Mouse (Mus musculus): Measurements from ENCODE around the gene Bglap3. TPM values are rescaled to one million over a fixed set of nuclear protein-coding genes. Genes with fewer than 3 reads are reported as not detected.
"Not testable (repeated sequence)": the region's sequence is repeated elsewhere in the genome, so short reads cannot be mapped to it uniquely, and the experiment has no call there.

Bglap3 gene
- polyA plus RNA-seq, 1 experiment = not detected

GRCm38 (mm10) chr3:88408953-88409352 lies 36.4 kb upstream of the Bglap3 start:
- no peak overlapping the region for H3K27ac ChIP-seq (ENCODE audit: insufficient read depth, low read length)
- H3K4me3 ChIP-seq (ENCODE audit: insufficient read depth, low read length) = peak overlapping the region; percentile 59
- no peak for TF ChIP-seq CTCF (IDR thresholded peaks at IDR 0.05; ENCODE audit: borderline replicate concordance, insufficient read depth, low read length)
- no peak for TF ChIP-seq POLR2A (IDR thresholded peaks at IDR 0.05; ENCODE audit: low read depth, low read length)
- H3K4me1 ChIP-seq (ENCODE audit: control insufficient read depth, insufficient read depth, low read length) = peaks cover 16% of the 10 kb centered on the region; the same call in 1 of the 2 replicates

- no peak overlapping the region for H3K4me3 ChIP-seq (ENCODE audit: insufficient read depth, low read length)
- H3K27ac ChIP-seq (ENCODE audit: insufficient read depth, low read length) = no peak overlapping the region
- peaks cover 16% of the 10 kb centered on the region; the same call in 1 of the 2 replicates for H3K4me1 ChIP-seq (ENCODE audit: control insufficient read depth, insufficient read depth, low read length)
- TF ChIP-seq CTCF (IDR thresholded peaks at IDR 0.05; ENCODE audit: borderline replicate concordance, insufficient read depth, low read length) (no peak), POLR2A (IDR thresholded peaks at IDR 0.05; ENCODE audit: low read depth, low read length) (no peak)
Measured at GRCm38 (mm10) chr3:88407529-88407928, 35.0 kb upstream of the Bglap3 start.

- no peak overlapping the region for H3K4me3 ChIP-seq (ENCODE audit: insufficient read depth, low read length)
- peaks cover 16% of the 10 kb centered on the region; the same call in 1 of the 2 replicates for H3K4me1 ChIP-seq (ENCODE audit: control insufficient read depth, insufficient read depth, low read length)
- peak; percentile 66 for TF ChIP-seq CTCF (IDR thresholded peaks at IDR 0.05; ENCODE audit: borderline replicate concordance, insufficient read depth, low read length)
- TF ChIP-seq POLR2A (IDR thresholded peaks at IDR 0.05; ENCODE audit: low read depth, low read length) = no peak
- no peak overlapping the region for H3K27ac ChIP-seq (ENCODE audit: insufficient read depth, low read length)
Measured at GRCm38 (mm10) chr3:88407090-88407489, 34.5 kb upstream of the Bglap3 start.

DNA sequence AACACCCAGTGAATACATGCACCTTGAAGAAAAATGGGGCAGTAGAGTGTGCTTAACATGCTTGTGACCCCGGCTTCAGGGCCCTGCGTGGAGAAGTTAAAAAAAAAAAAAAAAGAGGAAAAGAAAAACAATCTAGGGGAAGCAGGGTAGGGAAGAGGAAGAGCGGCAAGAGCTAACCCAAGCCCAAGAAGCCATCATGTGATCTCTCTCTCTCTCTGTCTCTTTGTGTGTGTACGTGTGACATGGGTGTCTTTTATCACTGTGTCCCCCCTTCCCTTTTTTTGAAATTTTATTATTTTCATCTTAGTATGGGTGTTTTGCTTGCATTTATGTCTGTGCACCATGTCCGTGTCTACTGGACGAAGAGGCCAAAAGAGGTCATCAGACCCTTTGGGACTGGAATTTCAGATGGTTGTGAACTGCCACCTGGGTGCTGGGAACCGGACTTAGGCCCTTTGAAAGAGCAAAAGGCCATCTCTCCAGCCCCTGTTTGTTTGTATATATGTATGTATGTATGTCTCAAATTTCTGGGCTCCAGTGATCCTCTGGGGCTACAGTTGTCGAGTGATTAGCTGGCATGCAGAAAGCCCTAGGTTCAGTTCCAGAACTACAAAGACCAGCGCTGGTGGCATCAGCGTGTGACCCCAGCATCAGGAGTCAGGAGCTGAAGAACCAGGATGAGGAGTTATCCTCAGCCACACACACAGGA lies 31.1 kb upstream of the Bglap3 start:
- H3K27ac ChIP-seq (ENCODE audit: insufficient read depth, low read length) = no peak overlapping the region
- H3K4me1 ChIP-seq (ENCODE audit: control insufficient read depth, insufficient read depth, low read length) = peaks cover 8% of the 10 kb centered on the region; the same call in 1 of the 2 replicates
- H3K4me3 ChIP-seq (ENCODE audit: insufficient read depth, low read length) = no peak overlapping the region
- TF ChIP-seq POLR2A (IDR thresholded peaks at IDR 0.05; ENCODE audit: low read depth, low read length) (no peak), CTCF (IDR thresholded peaks at IDR 0.05; ENCODE audit: borderline replicate concordance, insufficient read depth, low read length) (no peak)

- Histone ChIP-seq H3K4me1 (ENCODE audit: control insufficient read depth, insufficient read depth, low read length) (no peaks in the 10 kb centered on the region), H3K27ac (ENCODE audit: insufficient read depth, low read length) (no peak overlapping the region), H3K4me3 (ENCODE audit: insufficient read depth, low read length) (no peak overlapping the region)
- TF ChIP-seq CTCF (IDR thresholded peaks at IDR 0.05; ENCODE audit: borderline replicate concordance, insufficient read depth, low read length) (no peak), POLR2A (IDR thresholded peaks at IDR 0.05; ENCODE audit: low read depth, low read length) (no peak)
Measured at GRCm38 (mm10) chr3:88398666-88399065, 26.1 kb upstream of the Bglap3 start.

GRCm38 (mm10) chr3:88395742-88396141 lies 23.2 kb upstream of the Bglap3 start:
- Histone ChIP-seq H3K4me1 (ENCODE audit: control insufficient read depth, insufficient read depth, low read length) (no peaks in the 10 kb centered on the region), H3K4me3 (ENCODE audit: insufficient read depth, low read length) (no peak overlapping the region), H3K27ac (ENCODE audit: insufficient read depth, low read length) (no peak overlapping the region)
- TF ChIP-seq CTCF (IDR thresholded peaks at IDR 0.05; ENCODE audit: borderline replicate concordance, insufficient read depth, low read length) (no peak), POLR2A (IDR thresholded peaks at IDR 0.05; ENCODE audit: low read depth, low read length) (no peak)

GRCm38 (mm10) chr3:88395288-88395687 lies 22.7 kb upstream of the Bglap3 start:
- Histone ChIP-seq H3K4me3 (ENCODE audit: insufficient read depth, low read length) (no peak overlapping the region), H3K4me1 (ENCODE audit: control insufficient read depth, insufficient read depth, low read length) (no peaks in the 10 kb centered on the region), H3K27ac (ENCODE audit: insufficient read depth, low read length) (no peak overlapping the region)
- TF ChIP-seq POLR2A (IDR thresholded peaks at IDR 0.05; ENCODE audit: low read depth, low read length) (no peak), CTCF (IDR thresholded peaks at IDR 0.05; ENCODE audit: borderline replicate concordance, insufficient read depth, low read length) (no peak)

GRCm38 (mm10) chr3:88393776-88394375 lies 21.3 kb upstream of the Bglap3 start:
- Histone ChIP-seq H3K4me3 (ENCODE audit: insufficient read depth, low read length) (no peak overlapping the region), H3K4me1 (ENCODE audit: control insufficient read depth, insufficient read depth, low read length) (no peaks in the 10 kb centered on the region), H3K27ac (ENCODE audit: insufficient read depth, low read length) (no peak overlapping the region)
- TF ChIP-seq POLR2A (IDR thresholded peaks at IDR 0.05; ENCODE audit: low read depth, low read length) (no peak), CTCF (IDR thresholded peaks at IDR 0.05; ENCODE audit: borderline replicate concordance, insufficient read depth, low read length) (no peak)

DNA sequence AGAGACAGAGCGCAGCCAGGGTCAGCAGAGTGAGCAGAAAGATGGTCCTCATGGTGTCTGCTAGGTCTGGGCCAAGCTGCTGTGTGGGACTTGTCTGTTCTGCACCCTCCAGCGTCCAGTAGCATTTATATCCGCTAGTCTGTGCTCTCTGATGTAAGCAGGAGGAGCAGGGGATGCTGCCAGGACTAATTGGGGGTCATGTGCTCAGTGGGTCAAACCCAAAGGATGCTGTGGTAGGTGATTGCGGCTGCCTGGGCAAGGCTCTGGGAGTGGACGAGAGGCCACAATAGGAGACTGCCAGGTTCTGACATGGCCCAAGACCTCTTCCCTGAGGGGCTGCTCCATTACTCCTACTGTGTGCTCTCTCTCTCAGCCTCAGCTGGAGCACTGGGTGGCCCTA lies 11.8 kb upstream of the Bglap3 start, which contains the start of gene Bglap:
Gene Bglap, minus strand, starts transcription at position 101 of the 400 bp plus-strand sequence.
- H3K4me1 ChIP-seq (ENCODE audit: control insufficient read depth, insufficient read depth, low read length) = no peaks in the 10 kb centered on the region
- TF ChIP-seq POLR2A (IDR thresholded peaks at IDR 0.05; ENCODE audit: low read depth, low read length) = no peak
- no peak for TF ChIP-seq CTCF (IDR thresholded peaks at IDR 0.05; ENCODE audit: borderline replicate concordance, insufficient read depth, low read length)
- H3K27ac ChIP-seq (ENCODE audit: insufficient read depth, low read length) = no peak within 1 kb of the TSS
- no peak within 1 kb of the TSS for H3K4me3 ChIP-seq (ENCODE audit: insufficient read depth, low read length)

- H3K4me3 ChIP-seq (ENCODE audit: insufficient read depth, low read length); H3K4me1 ChIP-seq (ENCODE audit: control insufficient read depth, insufficient read depth, low read length); H3K27ac ChIP-seq (ENCODE audit: insufficient read depth, low read length): not testable (repeated sequence)
Measured at GRCm38 (mm10) chr3:88382383-88382782, 9.8 kb upstream of the Bglap3 start.

DNA sequence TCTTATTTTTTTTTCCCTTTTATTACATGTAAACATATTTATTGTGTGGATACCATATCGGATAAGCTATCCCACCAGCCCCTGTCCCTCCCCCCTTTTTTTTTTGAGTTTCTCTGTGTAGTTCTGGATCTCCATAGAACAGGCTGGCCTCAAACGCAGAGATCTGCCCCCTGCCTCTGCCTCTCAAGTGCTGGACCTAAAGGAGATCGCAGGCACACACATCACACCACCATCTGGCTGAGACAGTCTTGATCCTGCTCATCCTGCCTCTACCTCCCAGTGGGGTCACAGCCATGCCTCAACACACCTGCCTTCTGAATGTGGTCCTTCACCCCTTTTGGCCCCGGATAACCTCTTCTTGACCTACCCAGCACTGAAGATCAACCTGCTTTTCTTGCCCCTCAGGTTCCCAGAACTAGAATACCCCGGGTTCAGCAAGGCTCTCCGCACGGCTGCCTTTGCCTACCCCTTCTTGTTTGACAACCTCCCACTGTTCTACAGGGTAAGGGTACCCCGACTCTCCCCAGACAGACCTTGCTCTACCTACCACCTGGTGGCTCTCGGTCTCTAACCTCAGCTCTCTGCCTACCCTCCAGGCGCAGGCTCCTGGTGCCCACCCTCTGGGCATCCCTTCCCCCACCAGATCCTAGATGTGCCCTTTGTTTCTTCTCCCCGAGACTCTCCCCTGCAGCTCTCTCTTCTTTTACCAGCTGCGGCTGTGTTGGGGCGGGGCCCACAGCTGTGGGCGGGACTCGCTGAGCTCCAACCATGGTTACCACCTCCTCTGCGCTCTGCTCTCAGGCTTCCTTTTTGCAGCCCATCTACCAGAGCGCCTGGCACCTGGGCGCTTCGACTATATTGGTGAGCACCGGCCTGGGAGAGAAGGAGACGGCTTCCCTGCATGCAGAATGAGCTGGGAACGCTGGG lies 9.1 kb upstream of the Bglap3 start:
- not testable (repeated sequence) for H3K4me1 ChIP-seq (ENCODE audit: control insufficient read depth, insufficient read depth, low read length); H3K27ac ChIP-seq (ENCODE audit: insufficient read depth, low read length); H3K4me3 ChIP-seq (ENCODE audit: insufficient read depth, low read length)

GRCm38 (mm10) chr3:88378599-88378998 lies 6.1 kb upstream of the Bglap3 start, which contains the start of gene Bglap2:
Bglap2 (minus strand) TSS chr3:88378699.
- not testable (repeated sequence) for H3K4me3 ChIP-seq (ENCODE audit: insufficient read depth, low read length); H3K4me1 ChIP-seq (ENCODE audit: control insufficient read depth, insufficient read depth, low read length); H3K27ac ChIP-seq (ENCODE audit: insufficient read depth, low read length)

DNA sequence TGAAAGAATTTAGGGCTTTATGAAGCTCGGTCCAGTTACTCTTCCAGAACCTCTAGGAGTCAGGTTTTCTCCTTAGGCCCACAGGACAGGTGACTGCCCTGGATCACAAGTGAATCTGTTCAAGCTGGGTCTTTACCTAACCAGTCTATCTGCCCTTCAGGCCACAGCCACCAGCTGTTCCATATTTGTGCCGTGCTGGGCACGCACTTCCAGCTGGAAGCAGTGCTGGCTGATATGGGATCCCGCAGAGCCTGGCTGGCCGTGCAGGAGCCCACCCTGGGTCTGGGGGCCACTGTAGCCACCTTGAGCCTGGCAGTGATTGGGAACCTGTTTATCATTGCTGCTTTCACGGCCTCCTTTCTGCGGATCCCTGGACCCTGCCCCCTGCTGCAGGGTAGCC lies 4.1 kb upstream of the Bglap3 start:
- not testable (repeated sequence) for H3K4me3 ChIP-seq (ENCODE audit: insufficient read depth, low read length); H3K27ac ChIP-seq (ENCODE audit: insufficient read depth, low read length)

More for the DNA sequence above, 4.1 kb upstream of the Bglap3 start:
- not testable (repeated sequence) for H3K4me1 ChIP-seq (ENCODE audit: control insufficient read depth, insufficient read depth, low read length)
